8 mouse cellular contexts compared by ENCODE assay signal in genomic region chr9:96530674-96531081, GRCm38 (mm10). TPM values are rescaled to one million over a fixed set of nuclear protein-coding genes. Genes with fewer than 3 reads are reported as not detected.
DNase-seq lines count a peak whose midpoint lies in the region; ATAC-seq and TF ChIP-seq lines count a peak whose summit lies in the region.

No protein-coding gene starts in this region.

- H3K9me3 ChIP-seq in midbrain, embryonic 13.5 days: no peaks in the 10 kb centered on the region

- H3K4me2 ChIP-seq in midbrain, embryonic 13.5 days (replicated peaks): no peak overlapping the region

- WGBS in cerebellum, adult 2 months: 17% methylated on average over 11 of the region's 11 CpGs
- WGBS in lung, adult 2 months: 34% methylated on average over 11 of the region's 11 CpGs
- 64% methylated on average over 11 of the region's 11 CpGs for WGBS in midbrain, embryonic 13.5 days

- TF ChIP-seq CTCF in cerebellum, adult 2 months (IDR thresholded peaks at IDR 0.05; ENCODE audit: borderline replicate concordance, insufficient read depth, low read depth, low read length): no peak
- TF ChIP-seq CTCF in lung, adult 2 months (IDR thresholded peaks at IDR 0.05; ENCODE audit: insufficient read depth, low read length): no peak

- TF ChIP-seq POLR2A in cerebellum, adult 2 months (IDR thresholded peaks at IDR 0.05; ENCODE audit: borderline replicate concordance, insufficient read depth, low read length): no peak
- no peak for TF ChIP-seq POLR2A in lung, adult 2 months (IDR thresholded peaks at IDR 0.05; ENCODE audit: borderline replicate concordance, extremely low read depth, low read depth, low read length)

- H3K27me3 ChIP-seq in cerebellum, adult 2 months (ENCODE audit: control insufficient read depth, insufficient read depth, low read length): no peaks in the 10 kb centered on the region
- H3K27me3 ChIP-seq in midbrain, embryonic 13.5 days: no peaks in the 10 kb centered on the region

- no peaks in the 10 kb centered on the region for H3K36me3 ChIP-seq in midbrain, embryonic 13.5 days

- H3K4me3 ChIP-seq in cerebellum, adult 2 months (replicated peaks; ENCODE audit: insufficient read depth, low read depth, low read length): no peak overlapping the region
- no peak overlapping the region for H3K4me3 ChIP-seq in lung, adult 2 months (replicated peaks; ENCODE audit: extremely low read depth, low read depth, low read length)
- no peak overlapping the region for H3K4me3 ChIP-seq in midbrain, embryonic 13.5 days (replicated peaks)

- no peak overlapping the region for H3K27ac ChIP-seq in cerebellum, adult 2 months (ENCODE audit: insufficient read depth, low read length)
- no peak overlapping the region for H3K27ac ChIP-seq in midbrain, embryonic 13.5 days

- ATAC-seq in megakaryocyte progenitor cell, adult 5-6 weeks (replicated peaks; ENCODE audit: poor library complexity): peak; percentile 58
- no peak for ATAC-seq in midbrain, embryonic 13.5 days

- no peak overlapping the region for H3K9ac ChIP-seq in midbrain, embryonic 13.5 days (replicated peaks)

- DNase-seq in cerebellum, adult 2 months: peak; percentile 25 to 42
- no peak for DNase-seq in cerebellum, postnatal 4 days (ENCODE audit: low spot score in 2 of 2)
- DNase-seq in lung, adult 18-20 months: peak; percentile 18 to 22
- DNase-seq in lung, adult 2 months: no peak
- DNase-seq in kidney, adult 9 months: peak; percentile 58
- no peak for DNase-seq in urinary bladder, postnatal 25 days (ENCODE audit: low spot score)

- peaks cover 3% of the 10 kb centered on the region; the same call in 1 of the 2 replicates for H3K4me1 ChIP-seq in cerebellum, adult 2 months (ENCODE audit: control insufficient read depth, insufficient read depth, low read length)
- peaks cover 6% of the 10 kb centered on the region for H3K4me1 ChIP-seq in lung, adult 2 months (ENCODE audit: control insufficient read depth, insufficient read depth, low read length)
- no peaks in the 10 kb centered on the region; the same call in 1 of the 2 replicates for H3K4me1 ChIP-seq in midbrain, embryonic 13.5 days (replicated peaks)

RNA-seq across cellular contexts. Expression of gene Gm28729, which starts 5.6 kb away (rescaled TPM):
- 0.21 and 0.35 TPM in 2 replicates for polyA plus RNA-seq in cerebellum, adult 2 months (2012; rRNA removed)
- 2.2 and 2.8 TPM in 2 replicates for polyA plus RNA-seq in lung, adult 2 months (2012; rRNA removed)
- not detected in 2 replicates for total RNA-seq in megakaryocyte progenitor cell, adult 5-6 weeks (2015)
- total RNA-seq in megakaryocyte progenitor cell, adult 5-6 weeks (2017): 0.24 TPM in 1 of 2 replicates, not detected in the other
- polyA plus RNA-seq in midbrain, embryonic 13.5 days (2015; fragmentation: Nextera tagmentation; extraction: Ambion mirVana): 0.10 TPM in 1 of 2 replicates, not detected in the other

RNA-seq across cellular contexts. Expression of gene Rnf7, which starts 52.2 kb away (rescaled TPM):
- polyA plus RNA-seq in cerebellum, adult 2 months (2012; rRNA removed): 326 and 346 TPM in 2 replicates
- 183 and 200 TPM in 2 replicates for polyA plus RNA-seq in lung, adult 2 months (2012; rRNA removed)
- 133 and 138 TPM in 2 replicates for total RNA-seq in megakaryocyte progenitor cell, adult 5-6 weeks (2015)
- total RNA-seq in megakaryocyte progenitor cell, adult 5-6 weeks (2017): 52.0 and 52.2 TPM in 2 replicates
- polyA plus RNA-seq in midbrain, embryonic 13.5 days (2015; fragmentation: Nextera tagmentation; extraction: Ambion mirVana): 239 and 266 TPM in 2 replicates

Comparison
In these comparisons a context has a peak if more than half of its experiments do, and no peak if none do; other contexts are left out.
1. DNase-seq: peak in cerebellum, adult 2 months (2 of 2), lung, adult 18-20 months (2 of 2) and kidney, adult 9 months (single experiment); none in cerebellum, postnatal 4 days (0 of 2), lung, adult 2 months (single experiment) and urinary bladder, postnatal 25 days (single experiment).